Mouse (Mus musculus) brain, adult 10 weeks (tissue): ENCODE measurements around the gene Itgb4. TPM values are rescaled to one million over a fixed set of nuclear protein-coding genes. Genes with fewer than 3 reads are reported as not detected.

Experiments
- polyA plus RNA-seq: library from polyadenylated mRNA; stranded (reverse); fragments of 350-450 nt; fragmentation: Illumina TruSeq; extraction: RNeasy Lipid Tissue Mini Kit (QIAGEN cat#74804); gene quantifications from one replicate; pipeline ENCODE4 v1.2.3, GENCODE M21; 2015; ENCODE audit warnings: low read depth, low replicate concordance

Gene Itgb4
- 8.7 TPM for polyA plus RNA-seq

DNA sequence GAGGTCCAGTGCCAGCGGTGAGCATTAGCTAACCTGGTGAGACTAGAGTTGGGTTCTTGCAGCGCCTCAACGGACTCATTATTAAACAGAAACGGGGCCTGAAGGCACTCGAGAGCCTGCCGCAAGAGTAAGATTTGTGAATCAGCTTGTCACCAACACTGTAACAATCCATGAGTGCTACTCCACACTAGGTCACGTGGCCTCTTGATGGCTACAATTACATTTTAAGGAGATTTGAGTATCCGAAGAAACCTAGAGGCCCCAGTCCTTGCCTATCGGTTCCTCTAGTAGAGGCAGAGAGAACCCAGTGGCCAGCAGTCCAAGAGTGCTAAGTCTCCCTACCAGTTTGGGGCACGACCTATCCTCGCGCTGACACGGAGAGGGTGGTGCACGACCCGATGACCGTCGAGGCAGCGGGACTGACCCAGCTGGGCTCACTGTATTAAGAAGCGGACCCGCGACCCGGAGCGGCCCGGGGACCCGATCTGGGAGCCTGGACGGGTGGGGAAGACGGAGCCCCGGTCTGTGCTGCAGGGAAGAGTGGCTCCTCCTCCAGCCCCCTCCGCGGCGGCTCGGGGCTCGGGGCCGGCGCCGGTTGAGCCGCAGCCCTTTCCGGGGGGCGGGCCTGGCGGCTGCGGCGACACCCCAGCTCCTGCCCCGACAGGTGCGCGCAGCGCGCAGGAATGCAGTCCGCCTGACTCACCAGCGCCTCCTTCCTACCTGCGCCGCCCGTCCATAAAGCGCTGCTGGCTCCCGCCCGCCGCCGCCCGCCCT lies at the start of gene Itgb4:
Gene Itgb4 (plus strand): TSS at position 401 of the 774 bp plus-strand sequence.

DNA sequence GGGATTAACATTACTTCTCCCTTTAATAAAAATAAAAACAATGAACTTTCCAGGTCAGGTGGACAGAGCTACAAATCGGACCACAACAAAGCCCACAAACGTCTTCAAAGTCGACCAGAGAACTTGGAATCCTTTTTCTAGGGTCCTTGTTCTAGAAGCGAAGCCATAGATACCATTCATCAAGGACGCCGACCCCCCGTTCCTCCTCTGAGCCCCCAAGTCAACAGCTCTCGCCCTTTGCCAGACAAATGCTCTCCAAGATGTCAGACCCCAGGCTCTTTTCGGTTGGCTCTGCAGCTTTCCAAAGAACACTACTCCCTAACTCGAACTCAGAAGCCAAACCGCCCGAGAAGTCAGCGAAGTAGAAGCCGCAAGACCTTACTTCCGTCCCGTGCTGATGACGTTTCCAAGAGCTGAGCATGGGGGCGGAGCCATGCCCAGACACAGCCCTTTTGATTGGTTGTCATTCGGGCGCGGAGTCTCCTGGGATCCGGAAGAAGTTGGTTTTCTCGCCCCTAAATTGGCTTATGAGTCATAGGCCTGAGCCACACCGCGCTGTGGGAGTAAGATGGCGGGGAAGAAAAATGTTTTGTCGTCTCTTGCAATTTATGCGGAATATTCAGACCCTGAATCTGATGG lies 41.3 kb upstream of the Itgb4 start, which contains the start of the genes Sap30bp and Recql5:
Gene Sap30bp (plus strand): TSS at position 175 of the 639 bp plus-strand sequence.
Gene Recql5 (minus strand): TSS at position 370 of the 639 bp plus-strand sequence.

DNA sequence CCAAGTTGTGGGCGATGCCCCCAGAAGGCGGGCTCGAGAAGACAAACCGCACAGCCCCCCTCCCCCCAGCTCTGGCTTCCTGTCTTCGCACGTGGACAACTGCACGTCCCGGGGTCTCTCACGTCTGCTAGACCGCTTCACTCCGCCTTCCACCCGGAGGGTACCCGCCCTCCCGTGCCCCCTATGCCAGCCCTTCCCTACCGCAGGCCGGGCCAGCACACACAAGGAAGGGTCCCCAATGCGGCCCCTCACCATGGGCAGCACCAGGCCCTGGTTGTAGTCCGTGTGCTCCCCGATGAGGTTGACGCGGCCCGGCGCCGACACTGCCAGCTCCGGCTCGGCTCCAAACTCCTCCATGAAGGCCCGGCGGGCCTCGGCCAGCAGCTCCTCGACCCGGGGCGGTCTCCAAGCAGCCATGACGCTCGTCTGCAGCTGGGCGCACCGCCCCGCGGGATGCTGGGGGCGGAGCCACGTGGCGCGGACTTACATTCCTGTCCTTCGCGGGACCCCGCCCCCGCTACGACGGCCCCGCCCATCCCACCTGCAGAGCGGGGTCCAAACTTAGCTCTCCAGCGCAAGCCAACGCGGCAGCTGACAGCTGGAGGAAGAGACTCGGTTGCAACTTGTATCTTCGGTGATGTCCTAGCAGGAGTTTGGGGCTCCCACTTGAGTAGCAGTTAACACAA lies 37.9 kb downstream of the Itgb4 start, which contains the start of gene Galk1:
Gene Galk1 (minus strand): TSS at position 458 of the 686 bp plus-strand sequence.

DNA sequence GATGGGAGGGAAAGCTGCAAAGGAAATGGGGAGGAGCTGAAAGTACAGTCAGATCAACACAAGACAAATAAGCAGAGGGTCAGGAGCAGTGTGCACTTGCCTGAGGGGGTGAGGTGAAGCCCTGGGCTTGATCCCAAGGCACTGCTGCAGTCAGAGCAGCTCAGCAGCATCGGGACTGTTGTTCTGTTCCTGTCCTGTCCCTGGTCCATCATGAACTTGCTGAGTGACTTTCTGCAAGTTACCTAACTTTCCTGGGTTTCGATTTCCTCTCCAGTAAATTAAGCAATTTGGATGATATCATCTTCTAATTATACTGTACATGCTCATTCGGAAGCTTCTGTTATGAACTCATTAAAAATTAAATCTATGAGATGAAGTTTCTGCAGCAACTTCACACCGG lies 53.2 kb downstream of the Itgb4 start, which contains the start of gene H3f3b:
Gene H3f3b (minus strand): TSS at position 207 of the 400 bp plus-strand sequence.

DNA sequence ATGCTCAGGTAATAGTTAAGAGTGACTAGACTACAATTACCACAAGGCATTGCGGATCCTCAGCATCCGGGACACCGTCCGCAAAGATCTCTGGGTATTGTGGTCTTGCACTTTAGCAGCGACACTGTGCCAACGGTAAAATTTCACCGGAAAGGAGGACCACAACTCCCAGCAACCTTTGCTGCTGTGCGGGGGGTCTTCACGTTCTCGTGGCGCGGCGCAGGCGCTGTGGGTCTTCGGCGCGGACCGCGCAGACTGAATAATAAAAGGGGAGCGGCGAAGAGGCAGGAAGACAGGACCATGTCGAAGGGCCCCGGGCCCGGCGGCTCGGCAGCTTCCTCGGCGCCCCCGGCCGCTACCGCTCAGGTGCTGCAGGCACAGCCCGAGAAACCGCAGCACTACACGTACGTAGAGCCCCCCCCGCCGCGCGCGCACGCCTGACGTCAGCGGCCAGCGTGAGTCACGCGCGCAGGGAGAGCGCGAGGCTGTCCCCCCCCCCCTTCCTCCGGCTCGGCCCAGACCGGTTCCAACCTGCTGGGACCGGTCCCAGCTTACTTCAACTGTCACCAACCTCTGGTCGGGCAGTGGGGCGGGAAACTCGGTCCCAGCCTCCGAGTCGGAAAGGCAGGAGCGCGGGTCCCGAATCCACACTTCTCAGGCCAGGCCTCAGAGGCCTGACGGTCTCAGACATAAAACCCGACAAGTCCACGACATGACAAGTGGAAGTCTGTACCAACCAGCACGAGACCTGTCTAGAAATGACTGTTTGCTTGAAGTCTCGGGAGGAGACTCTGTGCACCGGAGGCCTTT lies 55.8 kb downstream of the Itgb4 start, which contains the start of gene Unk:
Gene Unk (plus strand): TSS at position 235 of the 810 bp plus-strand sequence.

Other genes starting within 250 kb of the Itgb4 start
- gene Tmem94, start 209.3 kb upstream of the Itgb4 start, polyA plus RNA-seq: 27.0 TPM
- gene Caskin2, start 161.1 kb upstream of the Itgb4 start, polyA plus RNA-seq: 13.2 TPM
- gene Tsen54, start 160.0 kb upstream of the Itgb4 start, polyA plus RNA-seq: 10.9 TPM
- gene Llgl2, start 150.7 kb upstream of the Itgb4 start, polyA plus RNA-seq: 5.6 TPM
- 0.82 TPM for gene Myo15b, start 116.3 kb upstream of the Itgb4 start, polyA plus RNA-seq
- gene Smim5, start 74.7 kb upstream of the Itgb4 start, polyA plus RNA-seq: 0.70 TPM
- gene Smim6, start 62.7 kb upstream of the Itgb4 start, polyA plus RNA-seq: not detected
- 55.3 TPM for gene Sap30bp, start 41.4 kb upstream of the Itgb4 start, polyA plus RNA-seq
- 19.8 TPM for gene Recql5, start 41.2 kb upstream of the Itgb4 start, polyA plus RNA-seq
- gene Galk1, start 38.0 kb downstream of the Itgb4 start, polyA plus RNA-seq: 17.0 TPM
- gene H3f3b, start 53.3 kb downstream of the Itgb4 start, polyA plus RNA-seq: 240 TPM
- gene Unk, start 55.6 kb downstream of the Itgb4 start, polyA plus RNA-seq: 13.7 TPM
- gene Unc13d, start 103.3 kb downstream of the Itgb4 start, polyA plus RNA-seq: 0.76 TPM
- gene Wbp2, start 112.3 kb downstream of the Itgb4 start, polyA plus RNA-seq: 423 TPM
- gene Trim47, start 152.5 kb downstream of the Itgb4 start, polyA plus RNA-seq: 4.4 TPM
- 3.2 TPM for gene Trim65, start 156.4 kb downstream of the Itgb4 start, polyA plus RNA-seq
- 64.8 TPM for gene Mrpl38, start 164.2 kb downstream of the Itgb4 start, polyA plus RNA-seq
- gene Fbf1, start 193.5 kb downstream of the Itgb4 start, polyA plus RNA-seq: 37.6 TPM
- 58.6 TPM for gene Ten1, start 224.1 kb downstream of the Itgb4 start, polyA plus RNA-seq
- 119 TPM for gene Acox1, start 224.3 kb downstream of the Itgb4 start, polyA plus RNA-seq